Mouse (Mus musculus): Measurements from ENCODE around the gene Spryd4. TPM values are rescaled to one million over a fixed set of nuclear protein-coding genes. Genes with fewer than 3 reads are reported as not detected.

Spryd4 gene
- polyA plus RNA-seq, 1 experiment, result 9.9 TPM

GRCm38 (mm10) chr10:128244121-128244520 is 32.5 kb upstream of the Spryd4 start:
- Histone ChIP-seq H3K4me3 (replicated peaks; ENCODE audit: extremely low read depth, low read depth, low read length) (no peak overlapping the region), H3K4me1 (ENCODE audit: control insufficient read depth, insufficient read depth, low read length) (0 out of 2 replicates have a peak, but pooled peaks cover 2% of the 10 kb centered on the region)
- 91% methylated on average over 15 of the region's 15 CpGs for WGBS
- no peak for DNase-seq
- TF ChIP-seq CTCF (IDR thresholded peaks at IDR 0.05; ENCODE audit: insufficient read depth, low read length), result no peak
- TF ChIP-seq POLR2A (IDR thresholded peaks at IDR 0.05; ENCODE audit: borderline replicate concordance, extremely low read depth, low read depth, low read length), result no peak

DNA sequence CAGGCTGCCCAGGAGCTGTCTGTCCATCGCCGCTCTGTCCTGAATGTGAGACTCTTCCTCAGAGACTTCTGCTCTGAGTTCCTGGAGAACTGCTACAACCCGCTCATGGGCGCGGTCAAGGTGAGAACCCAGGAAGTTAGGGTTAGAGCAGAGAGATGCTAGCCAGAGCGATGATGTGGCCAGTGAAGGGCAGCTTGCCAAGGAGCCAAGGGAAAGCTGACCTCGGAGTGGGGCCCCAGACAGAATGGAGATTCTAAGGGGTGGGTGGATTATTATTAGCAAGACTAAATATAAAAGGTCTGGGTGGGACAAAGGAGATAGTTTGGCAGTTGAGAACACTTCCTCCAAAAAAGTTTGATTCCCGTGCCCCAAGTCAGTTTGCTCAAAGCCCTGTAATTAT is 31.6 kb upstream of the Spryd4 start:
- no peak for DNase-seq
- WGBS, result 73% methylated on average over 8 of the region's 8 CpGs
- H3K4me1 ChIP-seq (ENCODE audit: control insufficient read depth, insufficient read depth, low read length), result 0 out of 2 replicates have a peak, but pooled peaks cover 2% of the 10 kb centered on the region
- H3K4me3 ChIP-seq (replicated peaks; ENCODE audit: extremely low read depth, low read depth, low read length), result no peak overlapping the region
- TF ChIP-seq POLR2A (IDR thresholded peaks at IDR 0.05; ENCODE audit: borderline replicate concordance, extremely low read depth, low read depth, low read length), result no peak
- TF ChIP-seq CTCF (IDR thresholded peaks at IDR 0.05; ENCODE audit: insufficient read depth, low read length), result no peak

DNA sequence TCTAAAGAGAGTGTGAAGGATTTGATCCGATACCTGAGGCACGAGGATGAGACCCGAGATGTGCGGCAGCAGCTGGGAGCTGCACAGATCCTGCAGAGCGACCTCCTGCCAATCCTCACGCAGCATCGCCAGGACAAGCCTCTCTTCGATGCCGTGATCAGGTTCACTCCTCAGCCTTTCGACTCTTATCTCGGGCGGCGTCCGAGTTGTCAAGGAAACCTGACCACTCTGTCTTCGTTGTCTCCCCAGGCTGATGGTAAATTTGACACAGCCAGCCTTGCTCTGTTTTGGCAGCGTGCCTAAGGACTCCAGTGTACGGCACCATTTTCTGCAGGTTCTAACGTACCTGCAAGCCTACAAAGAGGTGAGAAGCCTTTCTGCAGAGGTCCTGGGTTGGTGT is 28.5 kb upstream of the Spryd4 start:
- no peak for DNase-seq
- 86% methylated on average over 18 of the region's 18 CpGs for WGBS
- TF ChIP-seq POLR2A (IDR thresholded peaks at IDR 0.05; ENCODE audit: borderline replicate concordance, extremely low read depth, low read depth, low read length) (no peak), CTCF (IDR thresholded peaks at IDR 0.05; ENCODE audit: insufficient read depth, low read length) (no peak)
- Histone ChIP-seq H3K4me1 (ENCODE audit: control insufficient read depth, insufficient read depth, low read length) (no peaks in the 10 kb centered on the region), H3K4me3 (replicated peaks; ENCODE audit: extremely low read depth, low read depth, low read length) (no peak overlapping the region)

DNA sequence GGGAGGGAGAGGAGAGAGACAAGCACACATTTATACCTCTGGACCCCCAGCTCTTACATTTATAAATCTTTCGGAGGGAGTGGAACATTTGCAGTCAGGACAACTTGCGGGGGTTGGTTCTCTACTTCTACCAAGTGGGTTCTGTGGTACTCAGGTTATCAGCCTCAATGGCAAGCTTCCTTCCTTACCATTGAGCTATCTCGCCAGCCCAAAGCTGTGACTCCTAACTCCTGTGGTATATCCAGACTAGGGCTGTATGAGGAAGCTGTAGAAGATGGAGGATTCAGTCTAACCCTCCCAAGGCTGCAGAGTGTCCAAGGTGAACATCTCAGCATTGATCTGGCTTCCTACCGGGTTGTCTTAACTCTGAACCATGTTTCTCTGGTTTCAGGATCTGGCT is 27.5 kb upstream of the Spryd4 start:
- Histone ChIP-seq H3K4me1 (ENCODE audit: control insufficient read depth, insufficient read depth, low read length) (no peaks in the 10 kb centered on the region), H3K4me3 (replicated peaks; ENCODE audit: extremely low read depth, low read depth, low read length) (no peak overlapping the region)
- WGBS, result 91% methylated on average over 4 of the region's 4 CpGs
- TF ChIP-seq CTCF (IDR thresholded peaks at IDR 0.05; ENCODE audit: insufficient read depth, low read length) (no peak), POLR2A (IDR thresholded peaks at IDR 0.05; ENCODE audit: borderline replicate concordance, extremely low read depth, low read depth, low read length) (no peak)
- DNase-seq, result no peak

DNA sequence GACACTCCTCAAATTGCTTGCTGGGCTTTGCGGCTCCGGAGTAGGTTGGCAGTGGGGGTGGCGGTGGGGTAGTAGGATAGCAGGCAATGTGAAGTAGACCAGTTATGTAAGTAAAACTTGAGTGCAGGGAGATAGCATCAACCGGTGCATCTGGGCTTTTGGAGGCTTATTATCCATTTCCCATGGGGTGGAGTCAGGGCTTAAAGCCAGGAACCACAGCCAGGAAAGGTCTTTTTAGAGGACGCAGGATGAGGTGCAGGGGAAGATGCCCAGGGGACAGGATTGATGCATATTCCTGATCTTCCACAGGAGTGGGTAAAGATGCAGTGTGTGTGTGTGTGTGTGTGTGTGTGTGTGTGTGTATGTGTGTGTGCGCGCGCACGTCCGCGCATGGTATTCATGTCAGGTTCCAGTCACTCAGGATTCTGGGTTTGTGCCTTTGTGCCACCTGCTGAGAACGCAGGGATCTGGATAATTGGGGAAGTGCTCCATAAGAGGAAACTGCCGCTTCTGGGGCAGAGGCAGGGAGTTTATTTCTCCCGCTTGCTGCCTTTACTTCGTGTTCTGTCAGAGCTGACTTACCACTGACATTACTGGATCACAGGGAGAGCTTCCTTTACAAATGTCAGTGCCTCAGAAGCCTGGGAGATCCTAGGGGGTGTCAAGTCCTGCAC is 26.3 kb upstream of the Spryd4 start:
- WGBS, result 56% methylated on average over 15 of the region's 15 CpGs
- DNase-seq, result no peak
- TF ChIP-seq POLR2A (IDR thresholded peaks at IDR 0.05; ENCODE audit: borderline replicate concordance, extremely low read depth, low read depth, low read length) (no peak), CTCF (IDR thresholded peaks at IDR 0.05; ENCODE audit: insufficient read depth, low read length) (no peak)
- H3K4me3 ChIP-seq (replicated peaks; ENCODE audit: extremely low read depth, low read depth, low read length), result no peak overlapping the region
- H3K4me1 ChIP-seq (ENCODE audit: control insufficient read depth, insufficient read depth, low read length), result no peaks in the 10 kb centered on the region

GRCm38 (mm10) chr10:128236321-128236720 is 24.7 kb upstream of the Spryd4 start:
- TF ChIP-seq CTCF (IDR thresholded peaks at IDR 0.05; ENCODE audit: insufficient read depth, low read length) (no peak), POLR2A (IDR thresholded peaks at IDR 0.05; ENCODE audit: borderline replicate concordance, extremely low read depth, low read depth, low read length) (no peak)
- no peaks in the 10 kb centered on the region for H3K4me1 ChIP-seq (ENCODE audit: control insufficient read depth, insufficient read depth, low read length)
- WGBS, result 79% methylated on average over 4 of the region's 4 CpGs
- no peak for DNase-seq
- H3K4me3 ChIP-seq (replicated peaks; ENCODE audit: extremely low read depth, low read depth, low read length), result no peak overlapping the region

- no peaks in the 10 kb centered on the region for H3K4me1 ChIP-seq (ENCODE audit: control insufficient read depth, insufficient read depth, low read length)
- WGBS, result under 1% methylated on average over 14 of the region's 14 CpGs
- TF ChIP-seq POLR2A (IDR thresholded peaks at IDR 0.05; ENCODE audit: borderline replicate concordance, extremely low read depth, low read depth, low read length) (no peak), CTCF (IDR thresholded peaks at IDR 0.05; ENCODE audit: insufficient read depth, low read length) (peak; percentile 59)
- H3K4me3 ChIP-seq (replicated peaks; ENCODE audit: extremely low read depth, low read depth, low read length), result peak overlapping the region; percentile 96
- peak; percentile 51 for DNase-seq
These were observed 20.9 kb upstream of the Spryd4 start for GRCm38 (mm10) chr10:128232420-128232985.

DNA sequence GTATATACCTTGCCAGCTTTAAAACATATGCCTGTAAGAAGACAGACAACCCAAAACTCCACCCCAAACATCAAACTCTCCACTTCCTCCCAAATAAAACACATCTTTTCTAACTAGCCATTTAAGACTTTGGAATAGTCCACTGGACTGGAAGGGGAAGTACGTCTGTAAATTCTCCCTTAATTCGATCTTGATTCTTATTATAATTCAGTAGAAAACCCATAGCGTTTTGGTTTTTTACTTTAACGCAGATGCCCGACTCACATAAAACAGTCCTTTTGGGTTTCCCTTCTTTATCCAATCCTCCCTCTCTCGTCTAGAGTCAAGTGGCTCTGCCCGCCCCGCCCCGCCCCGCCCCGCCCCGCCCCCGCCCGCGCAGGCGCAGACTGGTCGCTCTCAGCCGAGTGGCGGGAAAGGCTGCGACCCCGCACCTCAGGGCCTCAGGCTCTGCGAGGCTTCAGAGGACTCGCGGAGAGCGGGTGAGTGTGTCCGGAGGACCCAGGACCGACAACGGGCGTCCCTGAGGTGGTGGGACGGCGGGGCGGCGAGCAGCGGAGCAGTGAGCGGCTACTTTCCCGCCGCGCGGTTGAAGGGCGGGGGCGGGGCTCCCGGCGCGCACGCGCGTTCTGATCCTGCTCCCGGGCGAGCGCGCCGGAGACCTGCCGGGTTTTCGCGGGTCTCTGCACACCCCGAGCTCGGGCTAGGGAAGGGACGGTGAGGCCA is 20.3 kb upstream of the Spryd4 start, which contains the start of gene Timeless:
Gene Timeless, plus strand, starts transcription at position 369 of the 723 bp plus-strand sequence.
- TF ChIP-seq CTCF (IDR thresholded peaks at IDR 0.05; ENCODE audit: insufficient read depth, low read length), result no peak
- TF ChIP-seq POLR2A (IDR thresholded peaks at IDR 0.05; ENCODE audit: borderline replicate concordance, extremely low read depth, low read depth, low read length), result peak; percentile 87; the same call in 1 of the 2 replicates
- H3K4me3 ChIP-seq (replicated peaks; ENCODE audit: extremely low read depth, low read depth, low read length), result peak within 1 kb of the TSS; percentile 96
- WGBS, result under 1% methylated on average over 58 of the region's 58 CpGs
- no peaks in the 10 kb centered on the region for H3K4me1 ChIP-seq (ENCODE audit: control insufficient read depth, insufficient read depth, low read length)
- peak; percentile 95 for DNase-seq

GRCm38 (mm10) chr10:128231146-128231545 is 19.5 kb upstream of the Spryd4 start:
- Histone ChIP-seq H3K4me1 (ENCODE audit: control insufficient read depth, insufficient read depth, low read length) (no peaks in the 10 kb centered on the region), H3K4me3 (replicated peaks; ENCODE audit: extremely low read depth, low read depth, low read length) (peak overlapping the region; percentile 58)
- 6% methylated on average over 5 of the region's 5 CpGs for WGBS
- TF ChIP-seq POLR2A (IDR thresholded peaks at IDR 0.05; ENCODE audit: borderline replicate concordance, extremely low read depth, low read depth, low read length), result no peak
- no peak for TF ChIP-seq CTCF (IDR thresholded peaks at IDR 0.05; ENCODE audit: insufficient read depth, low read length)
- no peak for DNase-seq

Data from lung, adult 2 months (tissue).